Comparison of ENCODE assay signal across 8 mouse cellular contexts in the genomic region with DNA sequence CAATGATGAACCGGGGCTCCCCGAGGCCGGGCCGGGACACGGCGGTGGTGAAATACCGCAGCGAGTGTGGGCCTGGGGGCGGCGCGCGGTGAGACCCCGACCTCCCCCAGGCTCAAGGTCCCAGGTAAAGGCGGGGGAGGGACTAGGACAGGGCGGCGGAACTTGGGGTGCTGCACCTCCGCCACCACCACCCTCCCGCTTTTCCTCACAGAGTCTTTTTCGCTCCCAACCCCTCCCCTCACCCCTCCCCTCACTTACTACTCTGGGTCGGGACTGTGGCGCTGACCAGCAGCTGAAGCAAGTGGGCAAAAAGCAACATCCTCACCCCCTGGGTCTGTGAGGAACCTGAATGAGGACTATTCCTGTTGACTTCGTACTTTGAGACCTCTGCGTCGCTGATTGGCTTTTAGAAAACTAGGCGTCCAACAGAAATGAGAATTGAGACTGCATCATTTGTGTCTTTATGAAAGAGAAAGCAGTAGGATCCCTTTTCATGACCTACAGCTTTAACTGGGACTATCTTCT. TPM values are rescaled to one million over a fixed set of nuclear protein-coding genes. Genes with fewer than 3 reads are reported as not detected.
A peak's percentile ranks its signal among the peaks of the same experiment; 100 is the strongest.
DNase-seq lines count a peak whose midpoint lies in the region; ATAC-seq and TF ChIP-seq lines count a peak whose summit lies in the region.
"Not testable (repeated sequence)": the region's sequence is repeated elsewhere in the genome, so short reads cannot be mapped to it uniquely, and the experiment has no call there.

H2-T23 (minus strand) TSS at position 505 of the 525 bp plus-strand sequence.

- 1% methylated on average over 25 of the region's 25 CpGs for WGBS in hindbrain, postnatal 0 days

- not testable (repeated sequence) for ATAC-seq in hindbrain, postnatal 0 days

- H3K9ac ChIP-seq in hindbrain, postnatal 0 days (replicated peaks; ENCODE audit: low read length): not testable (repeated sequence)

- not testable (repeated sequence) for TF ChIP-seq CTCF in hindbrain, postnatal 0 days (IDR thresholded peaks at IDR 0.05; ENCODE audit: low read depth); left cerebral cortex, adult 2 months (IDR thresholded peaks at IDR 0.05)

- H3K36me3 ChIP-seq in hindbrain, postnatal 0 days (ENCODE audit: insufficient read depth, low read length): not testable (repeated sequence)

- not testable (repeated sequence) for H3K9me3 ChIP-seq in hindbrain, postnatal 0 days (ENCODE audit: low read length)

- intact Hi-C loops in left cerebral cortex, adult 2 months (cut with DNase I): not testable (repeated sequence)

- not testable (repeated sequence) for H3K4me1 ChIP-seq in hindbrain, postnatal 0 days (ENCODE audit: insufficient read depth, low read length)

- H3K27ac ChIP-seq in hindbrain, postnatal 0 days: not testable (repeated sequence)
- peak within 1 kb of the TSS; percentile 47; the same call in 1 of the 2 replicates for H3K27ac ChIP-seq in left cerebral cortex, adult 2 months

- peak within 1 kb of the TSS; percentile 44 for H3K4me3 ChIP-seq in hindbrain, postnatal 0 days (ENCODE audit: low read length)
- peak within 1 kb of the TSS; percentile 66 for H3K4me3 ChIP-seq in left cerebral cortex, adult 2 months

- DNase-seq in Muller cell, postnatal 12 days (ENCODE audit: inconsistent ontology term): peak; percentile 65
- peak; percentile 67 for DNase-seq in embryo, embryonic 10.5 days (ENCODE audit: low spot score)
- DNase-seq in gonadal fat pad, adult 2 months (ENCODE audit: low read depth); left cerebral cortex, adult 2 months (ENCODE audit: extremely low spot score in 1 of 2, low spot score in 2 of 2): not testable (repeated sequence)
- DNase-seq in hindbrain, postnatal 0 days (ENCODE audit: low spot score): peak; percentile 49
- peak; percentile 86 for DNase-seq in lung, postnatal 36 days
- DNase-seq in ovary, postnatal 10 days (ENCODE audit: low spot score): peak; percentile 22
- DNase-seq in thymus, postnatal 36 days: peak; percentile 73 to 74

- peak within 1 kb of the TSS; percentile 71 for H3K4me2 ChIP-seq in hindbrain, postnatal 0 days (ENCODE audit: low read depth, low read length)

- not testable (repeated sequence) for H3K27me3 ChIP-seq in hindbrain, postnatal 0 days (ENCODE audit: insufficient read depth, low read length)

RNA-seq across cellular contexts. Expression of gene H2-T23, which starts in this region (rescaled TPM):
- 86.4 and 99.4 TPM in 2 replicates for polyA plus RNA-seq in gonadal fat pad, adult 2 months (2012; rRNA removed)
- total RNA-seq in hindbrain, postnatal 0 days (2014; rRNA removed): 6.6 and 7.3 TPM in 2 replicates
- polyA plus RNA-seq in hindbrain, postnatal 0 days (2015; fragmentation: Nextera tagmentation; extraction: Ambion mirVana): 8.8 and 9.4 TPM in 2 replicates
- 10 to 100 TPM; 13.6 to 17.2 TPM for total RNA-seq in left cerebral cortex, adult 2 months (2021)
